8 mouse cellular contexts compared by ENCODE assay signal in the genomic region with DNA sequence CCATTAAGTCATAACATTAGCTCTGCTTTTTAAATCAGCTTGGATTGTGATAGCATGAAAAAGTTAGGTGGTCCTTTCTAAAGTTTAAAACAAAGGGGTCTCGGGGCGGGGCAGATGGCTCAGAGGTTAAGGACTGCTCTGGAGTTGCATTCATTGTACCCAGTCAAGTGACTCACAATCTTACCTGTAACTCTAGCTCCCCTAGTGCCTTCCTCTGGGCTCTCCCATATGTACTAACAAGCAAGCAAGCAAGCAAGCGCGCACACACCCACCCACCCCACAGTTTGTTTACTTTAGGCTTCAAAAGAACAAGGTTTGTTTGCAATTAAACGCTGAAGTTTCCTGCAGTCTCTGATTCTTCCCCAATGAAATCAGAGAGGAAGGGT.
DNase-seq lines count a peak whose midpoint lies in the region; ATAC-seq and TF ChIP-seq lines count a peak whose summit lies in the region.

No protein-coding gene starts in this region.

- peaks cover 3% of the 10 kb centered on the region; the same call in 1 of the 2 replicates for H3K27me3 ChIP-seq in thymus, adult 2 months (ENCODE audit: control insufficient read depth, insufficient read depth, low read length)
- peaks cover 36% of the 10 kb centered on the region for H3K27me3 ChIP-seq in kidney, embryonic 15.5 days
- no peaks in the 10 kb centered on the region for H3K27me3 ChIP-seq in midbrain, embryonic 16.5 days (ENCODE audit: control insufficient read depth, insufficient read depth, low read depth, low read length)

- H3K9ac ChIP-seq in kidney, embryonic 15.5 days = 0 out of 2 replicates have a peak overlapping the region, but pooled peaks have one; percentile 28
- no peak overlapping the region for H3K9ac ChIP-seq in midbrain, embryonic 16.5 days (ENCODE audit: low read depth, low read length)

- peaks cover 7% of the 10 kb centered on the region for H3K4me1 ChIP-seq in thymus, adult 2 months (replicated peaks; ENCODE audit: control insufficient read depth, insufficient read depth, low read length)
- H3K4me1 ChIP-seq in kidney, embryonic 15.5 days = peaks cover 23% of the 10 kb centered on the region
- peaks cover 16% of the 10 kb centered on the region for H3K4me1 ChIP-seq in midbrain, embryonic 16.5 days (ENCODE audit: control insufficient read depth, insufficient read depth, low read length)

- DNase-seq in cerebellum, adult 11-12 months = no peak
- peak; percentile 8 for DNase-seq in thymus, postnatal 0 days (ENCODE audit: low spot score)
- DNase-seq in thymus, adult 2 months = no peak
- no peak for DNase-seq in layer of hippocampus, postnatal 14 days (ENCODE audit: low spot score in 2 of 2)
- no peak for DNase-seq in B cell, adult 2 months

- no peaks in the 10 kb centered on the region for H3K36me3 ChIP-seq in thymus, adult 2 months (ENCODE audit: control insufficient read depth, insufficient read depth, low read length)
- no peaks in the 10 kb centered on the region for H3K36me3 ChIP-seq in kidney, embryonic 15.5 days
- no peaks in the 10 kb centered on the region for H3K36me3 ChIP-seq in midbrain, embryonic 16.5 days (ENCODE audit: control insufficient read depth, insufficient read depth, low read length)

- no peak for TF ChIP-seq CTCF in thymus, adult 2 months (IDR thresholded peaks at IDR 0.05; ENCODE audit: borderline replicate concordance, control insufficient read depth, extremely low read depth, insufficient read depth, low read length, poor library complexity)

- H3K4me3 ChIP-seq in thymus, adult 2 months (ENCODE audit: control insufficient read depth, insufficient read depth, low read length) = no peak overlapping the region
- peak overlapping the region; percentile 44 for H3K4me3 ChIP-seq in kidney, embryonic 15.5 days (replicated peaks)
- peak overlapping the region; percentile 40 for H3K4me3 ChIP-seq in midbrain, embryonic 16.5 days (ENCODE audit: low read depth, low read length)

- no peak overlapping the region for H3K27ac ChIP-seq in thymus, adult 2 months (ENCODE audit: control insufficient read depth, insufficient read depth, low read length)
- no peak overlapping the region for H3K27ac ChIP-seq in kidney, embryonic 15.5 days
- H3K27ac ChIP-seq in midbrain, embryonic 16.5 days (ENCODE audit: low read length) = no peak overlapping the region

- ATAC-seq in cerebellum, adult (ENCODE audit: insufficient number of reproducible peaks, low FRiP score, low TSS enrichment) = peak; percentile 72; the same call in 1 of the 2 replicates
- ATAC-seq in kidney, embryonic 15.5 days (replicated peaks; ENCODE audit: low FRiP score) = peak; percentile 84
- peak; percentile 88 for ATAC-seq in midbrain, embryonic 16.5 days

- TF ChIP-seq POLR2A in thymus, adult 2 months (IDR thresholded peaks at IDR 0.05; ENCODE audit: control insufficient read depth, extremely low read depth, insufficient read depth, low read length, poor library complexity) = no peak

- H3K4me2 ChIP-seq in kidney, embryonic 15.5 days = peak overlapping the region; percentile 85
- peak overlapping the region; percentile 87 for H3K4me2 ChIP-seq in midbrain, embryonic 16.5 days (ENCODE audit: low read length)

- H3K9me3 ChIP-seq in kidney, embryonic 15.5 days (replicated peaks) = 0 out of 2 replicates have a peak, but pooled peaks cover 7% of the 10 kb centered on the region
- peaks cover 3% of the 10 kb centered on the region; the same call in 1 of the 2 replicates for H3K9me3 ChIP-seq in midbrain, embryonic 16.5 days (replicated peaks; ENCODE audit: control insufficient read depth, low read length, poor library complexity, severe bottlenecking)

- 6% methylated on average over 5 of the region's 5 CpGs for WGBS in thymus, adult 2 months
- WGBS in kidney, embryonic 15.5 days = 1% methylated on average over 5 of the region's 5 CpGs
- under 1% methylated on average over 5 of the region's 5 CpGs for WGBS in midbrain, embryonic 16.5 days
